Mouse (Mus musculus): ENCODE data around the gene Dpep1.

DNA sequence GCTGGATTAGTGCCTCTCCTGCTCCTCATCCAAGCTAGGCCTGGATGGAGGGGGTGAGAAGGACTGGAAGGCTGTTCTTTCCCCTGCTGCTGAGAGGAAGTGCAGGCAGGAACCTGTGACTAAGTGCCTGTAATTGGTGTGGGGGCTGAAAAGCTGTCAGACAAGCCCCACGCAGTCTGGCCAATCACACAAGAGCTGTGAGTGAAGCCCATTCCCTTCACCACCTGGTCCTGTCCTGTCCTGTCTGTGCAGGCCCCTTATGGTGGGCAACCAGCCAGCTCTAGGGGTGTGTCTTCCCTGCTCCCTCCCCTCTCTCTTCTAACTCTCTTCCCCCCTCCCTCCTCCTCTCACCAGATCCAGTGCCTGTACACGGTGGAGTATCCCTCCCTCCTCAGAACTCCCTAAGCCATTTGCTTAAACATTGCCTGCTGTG is 48.4 kb upstream of the Dpep1 start:
- TF ChIP-seq CTCF (IDR thresholded peaks at IDR 0.05; ENCODE audit: low read depth, low read length) (no peak), POLR2A (IDR thresholded peaks at IDR 0.05; ENCODE audit: borderline replicate concordance, low read depth, low read length) (no peak)
